Mouse (Mus musculus) brain, embryonic 14.5 days (tissue): ENCODE data around the gene Lhfpl5.

Source experiments
- CTCF ChIP-seq: fragments of 200-500 bp; IDR thresholded peaks from 2 replicates; pipeline ENCODE4 v1.5.1; 2012; ENCODE audit warnings: inconsistent platforms, mild to moderate bottlenecking, moderate library complexity, borderline replicate concordance; ENCODE audit not compliant: insufficient read depth, insufficient read length; ENCODE audit errors: extremely low read depth
- POLR2A ChIP-seq: fragments of 200-500 bp; IDR thresholded peaks from 2 replicates; pipeline ENCODE4 v1.6.1; 2012; ENCODE audit warnings: mild to moderate bottlenecking, inconsistent platforms, borderline replicate concordance; ENCODE audit not compliant: poor library complexity, insufficient read depth, insufficient read length, severe bottlenecking; ENCODE audit errors: extremely low read depth

DNA sequence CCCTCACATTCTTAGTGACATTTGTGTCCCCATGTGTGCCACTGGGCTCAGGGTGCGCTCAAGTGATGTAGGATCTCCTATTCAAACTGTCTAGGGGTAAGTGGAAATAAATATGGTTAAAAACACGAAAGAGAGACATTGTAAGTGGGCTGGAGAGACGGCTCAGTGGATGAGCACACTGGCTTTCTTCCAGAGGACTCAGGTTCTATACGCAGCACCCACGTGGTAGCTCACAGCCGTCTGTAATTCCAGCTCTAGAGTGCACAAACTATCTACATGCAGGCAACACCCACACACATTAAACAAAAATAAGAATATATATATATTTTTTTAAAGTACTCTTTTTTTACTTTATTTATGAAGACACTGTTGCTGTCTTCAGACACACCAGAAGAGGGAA is 2.5 kb upstream of the Lhfpl5 start:
- TF ChIP-seq CTCF (no peak), POLR2A (no peak)
